Mouse (Mus musculus) MN1 (cell line): ENCODE measurements around the gene Ing1.
"Not testable (repeated sequence)": the region's sequence is repeated elsewhere in the genome, so short reads cannot be mapped to it uniquely, and the experiment has no call there.

Source experiments
- DNase-seq: peaks from one replicate; pipeline ENCODE4 v3.0.0-alpha.2; 2016; ENCODE audit warnings: low spot score

The Ing1 gene

GRCm38 (mm10) chr8:11551497-11551896, 3.9 kb upstream of the Ing1 start:
- DNase-seq = peak; percentile 37

- no peak for DNase-seq
Observed at GRCm38 (mm10) chr8:11552390-11552789, 3.0 kb upstream of the Ing1 start.

- peak; percentile 100 for DNase-seq
Observed at GRCm38 (mm10) chr8:11555720-11556591, 585 bp downstream of the Ing1 start.

- DNase-seq = peak; percentile 36
Observed at GRCm38 (mm10) chr8:11556691-11557423, 1.5 kb downstream of the Ing1 start.

GRCm38 (mm10) chr8:11557424-11557767, 2.0 kb downstream of the Ing1 start:
- peak; percentile 50 for DNase-seq

GRCm38 (mm10) chr8:11557768-11558629, 2.6 kb downstream of the Ing1 start:
- DNase-seq = peak; percentile 99

- no peak for DNase-seq
Observed at GRCm38 (mm10) chr8:11559511-11559910, 4.1 kb downstream of the Ing1 start.

GRCm38 (mm10) chr8:11560220-11560619, 4.8 kb downstream of the Ing1 start:
- DNase-seq = no peak

GRCm38 (mm10) chr8:11564236-11564635, 8.9 kb downstream of the Ing1 start:
- DNase-seq = no peak

GRCm38 (mm10) chr8:11564721-11565120, 9.3 kb downstream of the Ing1 start:
- DNase-seq = no peak

GRCm38 (mm10) chr8:11568193-11568592, 12.8 kb downstream of the Ing1 start:
- DNase-seq = not testable (repeated sequence)

- peak; percentile 23 for DNase-seq
Observed at GRCm38 (mm10) chr8:11569260-11570097, 14.1 kb downstream of the Ing1 start.

- no peak for DNase-seq
Observed at GRCm38 (mm10) chr8:11570742-11571141, 15.4 kb downstream of the Ing1 start.

GRCm38 (mm10) chr8:11571950-11572349, 16.6 kb downstream of the Ing1 start:
- no peak for DNase-seq

GRCm38 (mm10) chr8:11572428-11572827, 17.1 kb downstream of the Ing1 start:
- no peak for DNase-seq

GRCm38 (mm10) chr8:11574911-11575603, 19.7 kb downstream of the Ing1 start:
- DNase-seq = no peak

- no peak for DNase-seq
Observed at GRCm38 (mm10) chr8:11575604-11576384, 20.4 kb downstream of the Ing1 start.

- DNase-seq = no peak
Observed at GRCm38 (mm10) chr8:11585513-11586373, 30.4 kb downstream of the Ing1 start.

- no peak for DNase-seq
Observed at GRCm38 (mm10) chr8:11586374-11586745, 31.0 kb downstream of the Ing1 start.
